Mouse (Mus musculus) small intestine, adult 2 months (tissue): Measurements from ENCODE around the gene 2810408A11Rik.

Source experiments
- CTCF ChIP-seq: fragments of 200-500 bp; IDR thresholded peaks from 2 replicates; pipeline ENCODE4 v1.5.1; 2012; ENCODE audit warnings: low read depth, mild to moderate bottlenecking, control low read depth, inconsistent platforms, low read length, moderate library complexity, mixed read lengths; ENCODE audit not compliant: insufficient replicate concordance, insufficient read length; ENCODE audit errors: extremely low read depth
- POLR2A ChIP-seq: fragments of 200-500 bp; IDR thresholded peaks from 2 replicates; pipeline ENCODE4 v1.6.1; 2012; ENCODE audit warnings: low read depth, mild to moderate bottlenecking, control low read depth, inconsistent platforms, low read length, moderate library complexity

- TF ChIP-seq CTCF (no peak), POLR2A (no peak)
These were observed 30.3 kb upstream of the 2810408A11Rik start for GRCm38 (mm10) chr11:69930967-69931537.
